Mouse (Mus musculus) liver, embryonic 14.5 days (tissue): ENCODE measurements around the gene Coasy.

Experiments
- CTCF ChIP-seq: IDR thresholded peaks from 2 replicates; pipeline ENCODE4 v1.5.1; 2016; ENCODE audit warnings: antibody characterized with exemption, low read depth, control low read depth
- EP300 ChIP-seq: IDR thresholded peaks from 2 replicates; pipeline ENCODE4 v1.6.1; 2016; ENCODE audit warnings: antibody characterized with exemption, low read depth

GRCm38 (mm10) chr11:101056885-101057284 lies 25.5 kb upstream of the Coasy start:
- TF ChIP-seq CTCF (no peak), EP300 (no peak)
